Mouse (Mus musculus): ENCODE data around the gene D5Ertd579e.

DNA sequence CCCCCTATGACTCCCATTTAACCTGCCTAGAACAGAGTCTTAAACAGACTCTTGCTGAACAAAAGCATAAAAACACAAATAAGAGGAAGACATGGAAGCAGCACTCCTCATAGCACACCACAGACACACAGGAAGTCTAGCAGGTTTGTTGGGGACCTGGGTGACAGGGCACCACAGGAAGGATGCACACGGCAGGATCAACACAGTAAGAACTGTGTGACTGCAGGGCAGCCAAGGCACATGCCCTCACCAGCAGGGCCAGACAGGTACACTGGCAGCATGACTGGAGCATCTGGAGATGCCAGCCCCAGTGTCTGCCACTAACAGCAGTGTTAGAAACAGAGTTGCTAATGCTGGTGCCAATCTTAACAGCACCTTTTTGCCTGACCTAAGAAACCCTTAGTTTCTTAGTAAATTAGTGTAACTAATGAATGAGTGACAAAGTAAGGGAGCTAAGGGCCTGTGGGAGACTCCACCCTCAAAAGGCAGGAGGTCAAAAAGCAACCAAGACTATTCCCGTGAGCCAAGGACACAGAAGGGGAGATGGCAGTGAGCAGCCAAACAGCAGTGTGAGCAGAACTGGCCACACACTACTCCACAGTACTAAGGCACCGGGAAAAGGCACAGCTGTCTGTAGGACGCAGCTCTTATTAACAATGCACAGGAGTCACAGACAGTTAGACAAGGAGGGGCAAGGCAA lies 125.1 kb downstream of the D5Ertd579e start:
- no peak for TF ChIP-seq CTCF (IDR thresholded peaks at IDR 0.05; ENCODE audit: control insufficient read depth, insufficient read depth, insufficient read length)
- TF ChIP-seq MYOD1 (IDR thresholded peaks at IDR 0.05; ENCODE audit: control insufficient read depth, insufficient read length, low read depth): no peak
- TF ChIP-seq FOSL1 (IDR thresholded peaks at IDR 0.05; ENCODE audit: insufficient read depth, low read length, poor library complexity, severe bottlenecking): no peak

Measured in C2C12 (cell line).